Mouse (Mus musculus) Patski (cell line): Measurements from ENCODE around the gene Smarcal1. TPM values are rescaled to one million over a fixed set of nuclear protein-coding genes. Genes with fewer than 3 reads are reported as not detected.
A peak's percentile ranks its signal among the peaks of the same experiment; 100 is the strongest.

Experiments used
- ATAC-seq: fragments of 100-300 bp; one replicate; pipeline ENCODE4 v1.8.0; 2021
- CTCF ChIA-PET: fragments of 350-600 bp; sonication (Branson Sonifier 250); formaldehyde crosslinking; loops from one replicate; lab custom pipeline; 2022; ENCODE audit warnings: inconsistent platforms; lab: Charles Lee
- POLR2A ChIA-PET: fragments of 350-600 bp; sonication (Branson Sonifier 250); formaldehyde crosslinking; loops from one replicate; lab custom pipeline; 2022; ENCODE audit warnings: antibody characterized with exemption, inconsistent platforms; lab: Charles Lee
- DNase-seq: peaks from one replicate; pipeline ENCODE4 v3.0.0-alpha.2; 2011; ENCODE audit warnings: low read depth, low spot score
- H3K27me3 ChIP-seq: fragments of 371-371 bp; one replicate; pipeline ENCODE4 v1.5.1; 2021
- CTCF ChIP-seq: fragments of 100-300 bp; IDR thresholded peaks from one replicate; pipeline ENCODE4 v1.5.1; 2021
- in situ Hi-C: fragments of 300-500 bp; cut with MboI; formaldehyde crosslinking; loops from 3 replicates; pipeline ENCODE4 v1.11.1; 2018; ENCODE audit warnings: low pct_unique_long_range_greater_than_20kb, mixed read lengths
- polyA plus RNA-seq: library from polyadenylated mRNA; unstranded; gene quantifications from one replicate; pipeline ENCODE4 v1.2.3, GENCODE M21; 2021

The Smarcal1 gene
- polyA plus RNA-seq, 1 experiment from 2014 or later: 33.6 TPM

- CTCF ChIA-PET: no interaction called here
- DNase-seq: no peak
- ATAC-seq: no peak
- POLR2A ChIA-PET: no interaction called here
- no peak for TF ChIP-seq CTCF
- no peaks in the 10 kb centered on the region for H3K27me3 ChIP-seq
- in situ Hi-C loops: no loop called here
These were observed 16.0 kb upstream of the Smarcal1 start for GRCm38 (mm10) chr1:72567056-72567455.

- ChIA-PET POLR2A (no interaction called here), CTCF (no interaction called here)
- in situ Hi-C loops: no loop called here
- ATAC-seq (no peak), DNase-seq (no peak)
- no peak for TF ChIP-seq CTCF
- no peaks in the 10 kb centered on the region for H3K27me3 ChIP-seq
These were observed 14.3 kb upstream of the Smarcal1 start for GRCm38 (mm10) chr1:72568725-72569124.

GRCm38 (mm10) chr1:72574047-72574446, 9.0 kb upstream of the Smarcal1 start:
- TF ChIP-seq CTCF: no peak
- in situ Hi-C loops: loop anchor here (10.0 kb wide), 1 partner anchor 259 kb away; no protein-coding TSS in a partner anchor
- no peak for DNase-seq
- ChIA-PET POLR2A (no interaction called here), CTCF (interaction anchor here (0.7 kb wide), 1 partner anchor 10 kb away, joined by 3 read pairs; no protein-coding TSS in a partner anchor)
- H3K27me3 ChIP-seq: no peaks in the 10 kb centered on the region
- ATAC-seq: no peak

- ATAC-seq: no peak
- TF ChIP-seq CTCF: no peak
- ChIA-PET POLR2A (no interaction called here), CTCF (no interaction called here)
- DNase-seq: no peak
- H3K27me3 ChIP-seq: no peaks in the 10 kb centered on the region
- in situ Hi-C loops: loop anchor here (10.0 kb wide), 1 partner anchor 260 kb away; no protein-coding TSS in a partner anchor
These were observed 8.4 kb upstream of the Smarcal1 start for GRCm38 (mm10) chr1:72574608-72575007.

- in situ Hi-C loops: loop anchor here (10.0 kb wide), 1 partner anchor 260 kb away; no protein-coding TSS in a partner anchor
- H3K27me3 ChIP-seq: no peaks in the 10 kb centered on the region
- DNase-seq (no peak), ATAC-seq (no peak)
- ChIA-PET CTCF (no interaction called here), POLR2A (no interaction called here)
- TF ChIP-seq CTCF: peak; percentile 65
These were observed 7.9 kb upstream of the Smarcal1 start for GRCm38 (mm10) chr1:72575121-72575520.

GRCm38 (mm10) chr1:72577481-72577922, 5.5 kb upstream of the Smarcal1 start:
- DNase-seq: no peak
- no peak for TF ChIP-seq CTCF
- POLR2A ChIA-PET: no interaction called here
- peak; percentile 80 for ATAC-seq
- in situ Hi-C loops: loop anchor here (10.0 kb wide), 1 partner anchor 263 kb away; no protein-coding TSS in a partner anchor
- CTCF ChIA-PET: no interaction called here
- no peaks in the 10 kb centered on the region for H3K27me3 ChIP-seq

GRCm38 (mm10) chr1:72578351-72578750, 4.7 kb upstream of the Smarcal1 start:
- no peak for DNase-seq
- in situ Hi-C loops: loop anchor here (10.0 kb wide), 1 partner anchor 264 kb away; no protein-coding TSS in a partner anchor

GRCm38 (mm10) chr1:72578806-72579205, 4.2 kb upstream of the Smarcal1 start:
- ATAC-seq (no peak), DNase-seq (no peak)
- ChIA-PET POLR2A (no interaction called here), CTCF (interaction anchor here (1.6 kb wide), 1 partner anchor 31 kb away, joined by 3 read pairs; no protein-coding TSS in a partner anchor)
- TF ChIP-seq CTCF: no peak
- no peaks in the 10 kb centered on the region for H3K27me3 ChIP-seq
- in situ Hi-C loops: loop anchor here (10.0 kb wide), 1 partner anchor 264 kb away; no protein-coding TSS in a partner anchor

More at GRCm38 (mm10) chr1:72578351-72578750, 4.7 kb upstream of the Smarcal1 start:
- no peak for ATAC-seq
- no peaks in the 10 kb centered on the region for H3K27me3 ChIP-seq
- ChIA-PET POLR2A (no interaction called here), CTCF (interaction anchor here (1.6 kb wide), 1 partner anchor 31 kb away, joined by 3 read pairs; no protein-coding TSS in a partner anchor)
- TF ChIP-seq CTCF: no peak

GRCm38 (mm10) chr1:72583906-72584305, 855 bp downstream of the Smarcal1 start:
- POLR2A ChIA-PET: no interaction called here
- TF ChIP-seq CTCF: no peak
- in situ Hi-C loops: no loop called here

GRCm38 (mm10) chr1:72585971-72586875, 3.2 kb downstream of the Smarcal1 start:
- ChIA-PET POLR2A (interaction anchor here (0.6 kb wide), 1 partner anchor 286 kb away, joined by 3 read pairs; no protein-coding TSS in a partner anchor), CTCF (interaction anchor here (1.4 kb wide), 2 partner anchors 9 to 268 kb away, joined by 3 to 4 read pairs; no protein-coding TSS in a partner anchor)
- no peak for ATAC-seq
- in situ Hi-C loops: no loop called here
- no peak for TF ChIP-seq CTCF
- H3K27me3 ChIP-seq: no peaks in the 10 kb centered on the region
- DNase-seq: no peak

More at GRCm38 (mm10) chr1:72583906-72584305, 855 bp downstream of the Smarcal1 start:
- no peak for ATAC-seq
- CTCF ChIA-PET: no interaction called here
- no peaks in the 10 kb centered on the region for H3K27me3 ChIP-seq
- no peak for DNase-seq

- ATAC-seq (no peak), DNase-seq (no peak)
- H3K27me3 ChIP-seq: no peaks in the 10 kb centered on the region
- POLR2A ChIA-PET: no interaction called here
- no peak for TF ChIP-seq CTCF
- CTCF ChIA-PET: no interaction called here
- in situ Hi-C loops: no loop called here
These were observed 4.5 kb downstream of the Smarcal1 start for GRCm38 (mm10) chr1:72587532-72587931.
